Mouse (Mus musculus) midbrain, embryonic 14.5 days (tissue): ENCODE measurements around the gene Ubl3. TPM values are rescaled to one million over a fixed set of nuclear protein-coding genes. Genes with fewer than 3 reads are reported as not detected.

Experiments
- ATAC-seq: fragments of 200-750 bp; cut with Nextera tagmentation; 2 replicates; pipeline ENCODE4 v1.8.0; 2017; ENCODE audit warnings: moderate number of reproducible peaks, moderate library complexity; ENCODE audit not compliant: low FRiP score, low TSS enrichment
- DNase-seq: peaks from one replicate; pipeline ENCODE4 v3.0.0-alpha.2; 2015
- H3K27ac ChIP-seq: fragments of 300-500 bp; sonication (generic); replicated peaks from 2 replicates; pipeline ENCODE4 v1.5.1; 2014; ENCODE audit warnings: mild to moderate bottlenecking, low read depth, low read length, moderate library complexity
- H3K27me3 ChIP-seq: fragments of 300-500 bp; sonication (generic); 2 replicates; pipeline ENCODE4 v1.6.1; 2014; ENCODE audit warnings: low read length, control low read depth, mixed read lengths; ENCODE audit not compliant: control insufficient read depth, insufficient read depth
- H3K36me3 ChIP-seq: fragments of 300-500 bp; sonication (generic); 2 replicates; pipeline ENCODE4 v1.6.1; 2014; ENCODE audit warnings: low read length, control low read depth; ENCODE audit not compliant: control insufficient read depth, insufficient read depth
- H3K4me1 ChIP-seq: fragments of 300-500 bp; sonication (generic); 2 replicates; pipeline ENCODE4 v1.6.1; 2014; ENCODE audit warnings: mild to moderate bottlenecking, antibody characterized with exemption, low read length, control low read depth; ENCODE audit not compliant: control insufficient read depth, insufficient read depth
- H3K4me2 ChIP-seq: fragments of 300-500 bp; sonication (generic); 2 replicates; pipeline ENCODE4 v1.6.1; 2014; ENCODE audit warnings: mild to moderate bottlenecking, low read length, moderate library complexity
- H3K4me3 ChIP-seq: fragments of 300-500 bp; sonication (generic); replicated peaks from 2 replicates; pipeline ENCODE4 v1.5.1; 2014; ENCODE audit warnings: low read depth, low read length
- H3K9ac ChIP-seq: fragments of 300-500 bp; sonication (generic); replicated peaks from 2 replicates; pipeline ENCODE4 v1.6.1; 2014; ENCODE audit warnings: mild to moderate bottlenecking, low read length, moderate library complexity
- H3K9me3 ChIP-seq: fragments of 300-500 bp; sonication (generic); 2 replicates; pipeline ENCODE4 v1.6.1; 2016; ENCODE audit warnings: low read length, control low read depth, mixed read lengths; ENCODE audit not compliant: control insufficient read depth
- WGBS: fragments of 180-500 bp; shearing (Covaris S2); extraction: QIAGEN DNeasy Blood & Tissue Kit; methylation state at CpG from one replicate; pipeline ENCODE4 v1.1.7; 2014; 5-methylcytosine and 5-hydroxymethylcytosine counted together
- polyA plus RNA-seq: library from polyadenylated mRNA; unstranded; fragments of >200 nt; fragmentation: Nextera tagmentation; extraction: Ambion mirVana; gene quantifications from 2 replicates; pipeline ENCODE4 v1.2.1, GENCODE M21; 2014

The Ubl3 gene
- polyA plus RNA-seq, 1 experiment from 2014 or later, result 87.9 TPM

DNA sequence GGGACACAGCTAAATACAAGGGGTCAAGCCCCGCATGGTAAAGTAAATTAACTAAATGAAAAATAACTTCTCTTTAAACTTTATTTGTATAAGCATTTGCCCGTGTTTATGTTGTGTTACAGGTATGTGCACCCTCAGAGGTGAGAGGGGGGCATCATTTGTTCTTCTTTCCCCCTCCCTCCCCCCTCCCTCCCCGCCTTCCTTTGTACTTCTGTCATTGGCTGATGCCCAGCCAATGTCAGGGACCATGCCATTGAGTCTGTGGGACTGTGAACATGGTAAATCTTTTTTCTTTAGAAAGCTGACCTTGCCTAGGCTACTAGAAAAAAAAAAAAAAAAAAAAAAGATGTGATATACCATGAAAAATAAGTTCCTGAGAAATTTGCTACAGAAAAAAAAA is 62.2 kb downstream of the Ubl3 start:
- ATAC-seq, result no peak
- 75% methylated on average over 3 of the region's 3 CpGs for WGBS
- Histone ChIP-seq H3K4me3 (no peak overlapping the region), H3K9me3 (no peaks in the 10 kb centered on the region), H3K36me3 (no peaks in the 10 kb centered on the region), H3K27me3 (no peaks in the 10 kb centered on the region), H3K4me1 (0 out of 2 replicates have a peak, but pooled peaks cover 4% of the 10 kb centered on the region), H3K4me2 (no peak overlapping the region), H3K9ac (no peak overlapping the region), H3K27ac (peak overlapping the region; percentile 26; the same call in 1 of the 2 replicates)
- no peak for DNase-seq

DNA sequence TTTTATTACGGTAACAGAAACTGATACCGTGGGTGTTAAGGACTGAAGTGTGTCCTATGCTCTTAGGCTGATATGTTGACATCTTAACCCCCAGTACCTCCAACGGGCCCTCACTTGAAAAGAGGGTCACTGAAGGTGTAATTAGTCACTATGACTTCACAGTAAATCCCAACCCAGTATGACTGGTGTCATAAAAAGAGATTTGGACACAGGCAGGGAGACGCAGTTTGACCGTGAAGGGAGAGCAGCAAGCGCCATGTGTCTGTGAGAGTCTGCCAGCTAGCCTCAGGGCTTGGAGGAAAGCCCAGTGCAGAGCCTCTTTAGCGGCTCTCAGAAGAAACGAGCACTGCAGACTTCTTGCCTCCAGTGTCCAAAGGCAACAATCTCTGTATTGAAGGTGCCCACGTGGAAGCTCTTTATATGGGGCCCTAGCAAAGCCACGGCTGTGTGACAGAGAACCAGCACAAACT is 62.8 kb downstream of the Ubl3 start:
- H3K4me1 ChIP-seq, result 0 out of 2 replicates have a peak, but pooled peaks cover 4% of the 10 kb centered on the region
- no peaks in the 10 kb centered on the region for H3K9me3 ChIP-seq
- ATAC-seq (no peak), DNase-seq (peak; percentile 72)
- H3K4me2 ChIP-seq, result no peak overlapping the region
- peak overlapping the region; percentile 26; the same call in 1 of the 2 replicates for H3K27ac ChIP-seq
- no peaks in the 10 kb centered on the region for H3K27me3 ChIP-seq
- H3K9ac ChIP-seq, result no peak overlapping the region
- no peaks in the 10 kb centered on the region for H3K36me3 ChIP-seq
- no peak overlapping the region for H3K4me3 ChIP-seq
- 62% methylated on average over 10 of the region's 10 CpGs for WGBS

DNA sequence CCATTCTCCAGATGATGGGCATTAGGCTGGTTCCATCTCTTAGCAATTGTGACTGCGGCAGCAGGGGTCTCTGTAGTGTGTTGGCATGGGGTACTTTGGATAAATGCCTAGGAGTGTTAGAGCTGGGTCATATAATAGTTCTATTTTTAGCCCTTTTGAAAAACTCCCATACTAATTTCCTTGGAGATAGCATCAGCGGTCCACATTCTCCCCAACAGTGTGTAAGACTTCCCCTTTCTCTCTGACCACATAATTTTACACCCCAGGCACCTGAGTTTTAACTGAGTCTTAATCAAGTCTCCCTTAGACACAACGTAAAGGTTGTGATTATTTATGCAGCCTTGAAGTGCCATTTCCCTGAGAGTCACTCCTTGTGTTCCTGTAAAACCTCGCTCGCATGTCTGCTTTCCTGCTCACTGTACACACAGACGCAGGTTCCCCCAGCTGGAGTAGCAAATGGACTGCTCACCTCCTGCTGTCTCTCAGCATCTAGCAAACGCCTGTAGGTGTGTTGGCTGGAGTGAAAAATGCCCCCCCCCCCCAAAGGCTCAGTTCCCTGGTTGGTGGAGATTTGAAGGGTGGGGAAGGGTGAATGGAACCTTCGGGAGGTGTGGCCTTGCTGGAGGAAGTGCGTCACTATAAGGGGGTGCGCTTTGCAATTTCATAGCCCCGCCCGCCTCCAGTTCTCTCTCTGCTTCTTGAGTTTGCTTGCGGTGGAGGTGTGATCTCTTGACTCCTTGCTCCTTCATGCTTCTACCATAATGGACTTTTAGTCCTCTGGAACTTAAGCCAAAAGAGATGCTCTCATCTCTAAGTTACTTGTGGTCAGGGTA is 63.5 kb downstream of the Ubl3 start:
- DNase-seq, result no peak
- no peak overlapping the region for H3K27ac ChIP-seq
- WGBS, result 87% methylated on average over 13 of the region's 13 CpGs

DNA sequence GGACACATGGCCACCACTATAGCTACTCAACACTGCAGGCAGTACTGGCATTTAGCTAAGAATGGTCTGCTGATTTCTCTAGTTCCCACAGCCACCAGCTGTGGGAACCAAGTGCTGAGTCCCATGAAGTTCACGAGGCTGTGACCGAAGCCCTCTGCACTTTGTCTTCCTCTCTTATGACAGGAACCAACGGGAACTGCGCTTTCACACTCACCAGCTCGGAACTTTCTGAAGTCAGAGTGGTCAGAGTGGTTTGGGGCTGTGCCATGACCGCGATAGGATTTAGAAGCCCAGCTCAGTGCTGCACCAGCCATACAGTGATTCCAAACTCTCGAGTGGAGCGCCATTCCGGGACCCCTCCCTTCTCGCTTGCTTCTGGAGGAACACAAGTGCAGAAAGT is 66.4 kb downstream of the Ubl3 start:
- Histone ChIP-seq H3K9me3 (no peaks in the 10 kb centered on the region), H3K9ac (no peak overlapping the region), H3K4me1 (0 out of 2 replicates have a peak, but pooled peaks cover 4% of the 10 kb centered on the region), H3K36me3 (no peaks in the 10 kb centered on the region), H3K27ac (no peak overlapping the region), H3K27me3 (no peaks in the 10 kb centered on the region), H3K4me2 (no peak overlapping the region), H3K4me3 (no peak overlapping the region)
- no peak for ATAC-seq
- WGBS, result 91% methylated on average over 11 of the region's 11 CpGs
- no peak for DNase-seq

More for the DNA sequence above, 63.5 kb downstream of the Ubl3 start:
- Histone ChIP-seq H3K4me1 (0 out of 2 replicates have a peak, but pooled peaks cover 4% of the 10 kb centered on the region), H3K27me3 (no peaks in the 10 kb centered on the region), H3K4me3 (no peak overlapping the region), H3K36me3 (no peaks in the 10 kb centered on the region), H3K9ac (no peak overlapping the region), H3K4me2 (no peak overlapping the region), H3K9me3 (no peaks in the 10 kb centered on the region)
- ATAC-seq, result no peak

DNA sequence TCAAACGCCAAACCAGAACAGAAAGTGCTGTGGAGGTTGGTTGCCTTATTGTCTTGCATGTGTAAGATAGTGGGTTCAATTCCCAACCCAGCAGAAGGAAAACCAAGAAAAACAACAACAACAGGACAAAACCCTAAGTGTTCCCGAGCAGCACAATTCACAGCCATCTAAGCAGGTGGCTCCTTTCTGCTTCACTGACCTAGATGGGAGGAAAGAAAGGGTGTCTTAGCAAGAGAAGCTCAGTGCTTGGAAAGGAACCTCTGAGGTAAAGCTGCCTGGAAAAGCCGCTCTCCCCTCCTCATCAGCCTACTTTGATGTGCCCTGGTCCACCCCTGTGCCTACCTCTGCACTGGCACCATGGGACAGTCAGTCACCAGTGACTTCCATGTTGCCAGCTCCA is 70.8 kb downstream of the Ubl3 start:
- Histone ChIP-seq H3K27me3 (no peaks in the 10 kb centered on the region), H3K27ac (no peak overlapping the region), H3K9me3 (no peaks in the 10 kb centered on the region), H3K9ac (no peak overlapping the region), H3K4me2 (no peak overlapping the region), H3K4me1 (no peaks in the 10 kb centered on the region), H3K4me3 (no peak overlapping the region), H3K36me3 (no peaks in the 10 kb centered on the region)
- DNase-seq, result no peak
- no peak for ATAC-seq
- 72% methylated on average over 3 of the region's 3 CpGs for WGBS

DNA sequence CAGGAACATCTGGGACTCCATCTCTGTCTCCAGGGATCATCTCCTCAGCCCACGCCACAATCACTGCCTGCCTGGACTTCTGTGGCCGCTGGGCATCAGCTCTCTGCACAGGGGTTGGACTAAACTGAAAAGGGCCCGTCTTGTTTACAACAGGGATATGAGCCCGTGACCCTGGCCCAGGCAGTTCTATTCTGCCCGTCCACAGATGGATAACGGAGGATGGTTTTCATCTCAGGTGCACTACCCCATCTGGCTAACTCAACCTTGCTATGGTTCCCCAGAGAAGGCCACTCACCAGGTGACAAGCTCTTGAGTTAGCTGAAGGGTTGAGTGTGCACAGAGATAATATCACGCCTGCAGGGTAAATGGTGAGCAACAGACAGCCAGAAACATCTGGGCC is 78.2 kb downstream of the Ubl3 start:
- DNase-seq (no peak), ATAC-seq (no peak)
- no peaks in the 10 kb centered on the region for H3K4me1 ChIP-seq
- 79% methylated on average over 7 of the region's 7 CpGs for WGBS
- H3K9me3 ChIP-seq, result no peaks in the 10 kb centered on the region
- H3K9ac ChIP-seq, result no peak overlapping the region
- no peak overlapping the region for H3K4me2 ChIP-seq
- H3K27ac ChIP-seq, result no peak overlapping the region
- H3K36me3 ChIP-seq, result no peaks in the 10 kb centered on the region
- H3K27me3 ChIP-seq, result no peaks in the 10 kb centered on the region
- no peak overlapping the region for H3K4me3 ChIP-seq

DNA sequence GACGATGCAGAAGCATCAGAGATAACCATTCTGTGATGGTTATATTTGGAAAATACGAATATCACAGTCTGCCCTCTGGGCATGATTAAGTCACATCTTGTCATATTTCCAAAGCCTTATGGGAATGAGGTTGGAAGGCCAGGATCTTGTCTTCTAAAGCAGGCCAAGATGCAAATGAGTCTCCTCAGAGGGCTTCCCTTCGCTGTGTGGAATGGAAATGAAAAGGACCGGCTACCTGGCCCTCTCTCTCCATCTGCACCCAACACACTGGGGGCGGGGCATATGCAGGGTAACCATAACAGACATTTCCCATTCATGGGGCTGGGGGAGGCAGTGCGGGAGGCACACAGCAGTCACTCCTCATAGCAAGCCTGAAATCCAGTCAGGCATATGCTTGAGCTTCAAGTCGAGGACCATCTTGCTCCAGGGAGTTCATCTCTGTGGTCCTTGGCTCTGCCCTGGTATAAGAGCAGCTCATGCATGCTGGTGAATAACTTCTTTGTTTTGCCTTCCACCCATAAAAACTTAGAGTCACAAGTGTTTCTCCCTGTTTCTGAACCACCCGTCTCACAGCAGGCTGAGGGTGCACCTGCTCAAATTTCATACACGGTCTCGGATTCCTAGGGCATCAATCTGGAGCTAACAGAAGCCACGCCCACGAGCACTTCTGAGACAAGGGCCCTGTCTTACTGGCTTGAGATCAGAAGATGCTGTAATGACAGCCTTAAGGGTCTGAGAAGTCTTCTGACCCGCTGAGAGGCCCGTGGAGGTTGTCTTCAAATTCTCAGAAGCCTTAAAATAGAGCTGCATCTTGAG is 83.8 kb downstream of the Ubl3 start:
- Histone ChIP-seq H3K27me3 (no peaks in the 10 kb centered on the region), H3K27ac (no peak overlapping the region), H3K36me3 (no peaks in the 10 kb centered on the region), H3K4me3 (no peak overlapping the region), H3K9ac (no peak overlapping the region), H3K4me1 (peaks cover 7% of the 10 kb centered on the region; the same call in 1 of the 2 replicates), H3K4me2 (no peak overlapping the region), H3K9me3 (no peaks in the 10 kb centered on the region)
- no peak for ATAC-seq
- DNase-seq, result peak; percentile 24
- WGBS, result 60% methylated on average over 14 of the region's 14 CpGs

DNA sequence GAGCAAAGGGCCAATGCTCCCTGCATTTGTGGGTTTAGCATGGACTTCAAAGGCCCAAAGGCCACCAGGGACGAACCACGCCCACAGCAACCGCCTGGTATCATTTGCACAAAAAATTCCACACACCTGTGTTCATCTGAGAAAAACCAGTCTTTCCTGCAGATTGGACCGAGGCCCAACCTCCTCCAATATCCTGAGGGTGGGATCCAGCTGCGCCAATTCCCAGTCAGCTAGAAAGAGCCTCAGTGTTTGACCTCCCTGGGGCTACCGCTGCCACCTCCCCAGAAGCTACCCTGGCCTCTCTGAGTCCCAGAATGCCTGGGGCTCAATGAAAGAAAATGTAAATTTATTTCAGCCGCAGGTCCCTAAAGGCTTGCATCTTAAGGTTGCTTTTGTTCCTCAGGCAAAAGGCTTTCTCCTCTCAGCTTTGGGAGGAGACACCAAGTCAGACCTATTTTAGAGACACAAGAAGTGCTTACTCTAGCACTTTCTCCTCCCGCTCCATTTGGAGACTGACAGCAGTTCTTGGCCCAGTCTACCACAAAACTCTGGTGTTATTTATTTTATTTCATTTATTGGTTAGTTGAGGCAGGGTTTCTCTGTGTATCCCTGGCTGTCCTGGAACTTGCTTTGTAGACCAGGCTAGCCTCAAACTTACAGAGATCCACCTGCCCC is 85.5 kb downstream of the Ubl3 start:
- no peak overlapping the region for H3K27ac ChIP-seq
- 17% methylated on average over 8 of the region's 8 CpGs for WGBS
- no peaks in the 10 kb centered on the region for H3K36me3 ChIP-seq

More for the DNA sequence above, 85.5 kb downstream of the Ubl3 start:
- Histone ChIP-seq H3K9ac (no peak overlapping the region), H3K4me1 (peaks cover 7% of the 10 kb centered on the region; the same call in 1 of the 2 replicates), H3K4me3 (no peak overlapping the region), H3K9me3 (no peaks in the 10 kb centered on the region), H3K27me3 (no peaks in the 10 kb centered on the region), H3K4me2 (no peak overlapping the region)
- DNase-seq (peak; percentile 35), ATAC-seq (no peak)
